Mouse (Mus musculus): Measurements from ENCODE around the gene Mrvi1.

DNA sequence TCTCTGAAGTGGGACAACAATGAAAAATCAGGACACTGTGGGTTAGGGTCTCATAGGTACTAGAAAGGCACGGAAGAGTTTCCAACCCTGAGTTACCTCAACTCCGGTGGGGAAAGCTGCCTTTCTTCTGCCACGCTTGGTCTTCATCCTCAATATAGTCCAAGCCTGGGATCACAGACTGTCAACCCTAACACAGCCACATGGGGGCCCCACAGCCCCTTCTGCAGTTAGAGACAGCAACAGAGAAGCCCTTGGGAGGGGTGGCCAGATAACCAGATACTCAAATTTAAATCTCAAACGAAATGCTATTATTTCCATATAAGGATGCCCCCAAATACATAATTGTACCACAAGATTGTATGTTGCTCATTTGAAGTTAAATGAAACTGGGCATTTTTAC, 503 bp upstream of the Mrvi1 start:
- TF ChIP-seq ZC3H11A (IDR thresholded peaks at IDR 0.05; ENCODE audit: borderline replicate concordance, low read depth, low read length) (no peak), MAFK (IDR thresholded peaks at IDR 0.05; ENCODE audit: insufficient read depth, low read depth, low read length) (no peak), ZNF384 (IDR thresholded peaks at IDR 0.05; ENCODE audit: low read depth, low read length) (no peak)
